Mouse (Mus musculus) erythroblast, embryonic 14.5 days (primary cell): Measurements from ENCODE around the gene Slc35f3.

ENCODE experiments used
- GATA1 ChIP-seq: IDR thresholded peaks from 2 replicates; pipeline ENCODE4 v1.6.1; 2012; ENCODE audit warnings: low read length, inconsistent platforms, mixed read lengths
- TAL1 ChIP-seq: IDR thresholded peaks from 3 replicates; pipeline ENCODE4 v1.6.1; 2012; ENCODE audit warnings: low read length, inconsistent platforms, mixed read lengths

GRCm38 (mm10) chr8:126269733-126270132 lies 28.6 kb upstream of the Slc35f3 start:
- no peak for TF ChIP-seq GATA1
- TF ChIP-seq TAL1: no peak
